Mouse (Mus musculus) embryonic facial prominence, embryonic 14.5 days (tissue): ENCODE data around the gene Nedd9. TPM values are rescaled to one million over a fixed set of nuclear protein-coding genes. Genes with fewer than 3 reads are reported as not detected.
A peak's percentile ranks its signal among the peaks of the same experiment; 100 is the strongest.

Experiments
- ATAC-seq: fragments of 200-750 bp; cut with Nextera tagmentation; 2 replicates; pipeline ENCODE4 v1.8.0; 2017; ENCODE audit warnings: low read depth, moderate number of reproducible peaks, moderate TSS enrichment
- DNase-seq: peaks from one replicate; pipeline ENCODE4 v3.0.0-alpha.2; 2015; ENCODE audit warnings: low spot score
- H3K27ac ChIP-seq: fragments of 300-500 bp; sonication (generic); replicated peaks from 2 replicates; pipeline ENCODE4 v1.5.1; 2014; ENCODE audit warnings: low read depth, mild to moderate bottlenecking, low read length, moderate library complexity
- H3K27me3 ChIP-seq: fragments of 300-500 bp; sonication (generic); replicated peaks from 2 replicates; pipeline ENCODE4 v1.6.1; 2014; ENCODE audit warnings: low read length; ENCODE audit not compliant: control insufficient read depth, insufficient read depth
- H3K36me3 ChIP-seq: fragments of 300-500 bp; sonication (generic); 2 replicates; pipeline ENCODE4 v1.6.1; 2014; ENCODE audit warnings: low read length, mixed read lengths; ENCODE audit not compliant: control insufficient read depth, insufficient read depth
- H3K4me1 ChIP-seq: fragments of 300-500 bp; sonication (generic); 2 replicates; pipeline ENCODE4 v1.6.1; 2014; ENCODE audit warnings: antibody characterized with exemption, low read length; ENCODE audit not compliant: control insufficient read depth, insufficient read depth
- H3K4me2 ChIP-seq: fragments of 300-500 bp; sonication (generic); 2 replicates; pipeline ENCODE4 v1.6.1; 2014; ENCODE audit warnings: low read depth, mild to moderate bottlenecking, low read length, moderate library complexity, mixed read lengths
- H3K4me3 ChIP-seq: fragments of 300-500 bp; sonication (generic); 2 replicates; pipeline ENCODE4 v1.5.1; 2014; ENCODE audit warnings: low read depth, mild to moderate bottlenecking, low read length
- H3K9ac ChIP-seq: fragments of 300-500 bp; sonication (generic); 2 replicates; pipeline ENCODE4 v1.6.1; 2014; ENCODE audit warnings: low read depth, mild to moderate bottlenecking, low read length, moderate library complexity, mixed read lengths
- H3K9me3 ChIP-seq: fragments of 300-500 bp; sonication (generic); 2 replicates; pipeline ENCODE4 v1.6.1; 2016; ENCODE audit warnings: low read length; ENCODE audit not compliant: control insufficient read depth
- WGBS: fragments of 180-500 bp; shearing (Covaris S2); extraction: QIAGEN DNeasy Blood & Tissue Kit; methylation state at CpG from one replicate; pipeline ENCODE4 v1.1.7; 2014; 5-methylcytosine and 5-hydroxymethylcytosine counted together
- polyA plus RNA-seq: library from polyadenylated mRNA; unstranded; fragments of >200 nt; fragmentation: Nextera tagmentation; extraction: Ambion mirVana; gene quantifications from 2 replicates; pipeline ENCODE4 v1.2.1, GENCODE M21; 2014

Gene Nedd9
- polyA plus RNA-seq, 1 experiment from 2014 or later = 31.1 TPM

- Histone ChIP-seq H3K27me3 (no peaks in the 10 kb centered on the region), H3K9me3 (no peaks in the 10 kb centered on the region), H3K4me1 (peaks cover 3% of the 10 kb centered on the region; the same call in 1 of the 2 replicates), H3K4me3 (no peak overlapping the region), H3K27ac (no peak overlapping the region; the same call in 1 of the 2 replicates), H3K9ac (no peak overlapping the region), H3K36me3 (no peaks in the 10 kb centered on the region), H3K4me2 (no peak overlapping the region)
- WGBS = 60% methylated on average over 10 of the region's 10 CpGs
- DNase-seq (peak; percentile 68), ATAC-seq (0 out of 2 replicates have a peak, but pooled peaks have one; percentile 9)
Observed at GRCm38 (mm10) chr13:41302716-41303115, 184.4 kb downstream of the Nedd9 start.

GRCm38 (mm10) chr13:41300037-41300436 is 187.1 kb downstream of the Nedd9 start:
- Histone ChIP-seq H3K9ac (no peak overlapping the region), H3K4me2 (no peak overlapping the region), H3K9me3 (no peaks in the 10 kb centered on the region), H3K27me3 (no peaks in the 10 kb centered on the region), H3K4me3 (no peak overlapping the region), H3K27ac (no peak overlapping the region), H3K4me1 (peaks cover 8% of the 10 kb centered on the region; the same call in 1 of the 2 replicates), H3K36me3 (no peaks in the 10 kb centered on the region)
- 44% methylated on average over 4 of the region's 4 CpGs for WGBS
- no peak for ATAC-seq
- DNase-seq = no peak

GRCm38 (mm10) chr13:41298996-41299395 is 188.2 kb downstream of the Nedd9 start:
- H3K4me3 ChIP-seq = no peak overlapping the region
- DNase-seq (no peak), ATAC-seq (no peak)
- peaks cover 8% of the 10 kb centered on the region; the same call in 1 of the 2 replicates for H3K4me1 ChIP-seq
- H3K9ac ChIP-seq = no peak overlapping the region
- no peak overlapping the region for H3K4me2 ChIP-seq
- H3K36me3 ChIP-seq = no peaks in the 10 kb centered on the region
- no peaks in the 10 kb centered on the region for H3K9me3 ChIP-seq
- no peaks in the 10 kb centered on the region for H3K27me3 ChIP-seq
- no peak overlapping the region for H3K27ac ChIP-seq
- WGBS = 20% methylated on average over 5 of the region's 5 CpGs

DNA sequence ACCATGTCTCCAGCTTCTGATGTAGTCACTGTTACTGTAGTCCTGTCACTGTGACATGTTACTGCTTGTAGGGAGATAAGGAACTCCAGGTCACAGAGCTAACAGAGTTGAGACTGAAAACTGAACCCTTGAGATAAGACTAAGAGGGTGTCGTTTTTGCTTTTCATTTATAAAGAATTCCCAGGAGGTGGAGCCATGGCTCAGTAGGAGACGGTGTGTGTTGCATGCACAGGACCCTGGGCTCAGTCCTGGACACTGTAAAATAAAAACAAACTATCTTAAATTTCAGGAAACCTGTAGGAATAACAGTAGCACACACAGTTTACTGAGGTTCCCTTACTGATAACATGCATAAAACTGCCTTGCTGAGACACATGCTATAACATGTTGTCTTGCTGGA is 188.6 kb downstream of the Nedd9 start:
- no peaks in the 10 kb centered on the region for H3K27me3 ChIP-seq
- no peak overlapping the region for H3K4me2 ChIP-seq
- no peak overlapping the region for H3K4me3 ChIP-seq
- no peaks in the 10 kb centered on the region for H3K36me3 ChIP-seq
- H3K9ac ChIP-seq = no peak overlapping the region
- DNase-seq (no peak), ATAC-seq (no peak)
- H3K4me1 ChIP-seq = peaks cover 8% of the 10 kb centered on the region; the same call in 1 of the 2 replicates
- no peaks in the 10 kb centered on the region for H3K9me3 ChIP-seq
- H3K27ac ChIP-seq = no peak overlapping the region
- 9% methylated on average over 2 of the region's 2 CpGs for WGBS

DNA sequence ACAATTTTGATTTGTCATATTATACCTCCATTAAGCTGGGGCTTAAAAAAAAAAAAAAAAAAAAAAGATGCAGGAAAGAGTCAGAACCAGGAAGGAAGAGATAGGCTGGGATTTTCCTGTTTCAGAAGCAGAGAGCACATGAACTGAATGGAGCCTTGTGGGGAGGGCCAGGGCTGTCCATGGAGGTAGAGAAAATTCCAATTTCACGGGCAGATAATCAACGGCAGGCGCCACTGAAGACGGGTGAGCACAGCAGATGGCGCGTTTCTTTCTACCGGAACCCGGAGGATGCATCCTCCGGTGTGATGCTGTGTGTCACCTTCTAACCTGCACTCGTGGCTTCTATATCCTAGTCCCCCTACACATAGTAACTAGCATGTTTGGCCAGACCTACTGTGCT is 190.8 kb downstream of the Nedd9 start:
- Histone ChIP-seq H3K4me3 (no peak overlapping the region), H3K27me3 (no peaks in the 10 kb centered on the region), H3K36me3 (no peaks in the 10 kb centered on the region), H3K4me2 (peak overlapping the region; percentile 31), H3K27ac (no peak overlapping the region), H3K9me3 (0 out of 2 replicates have a peak, but pooled peaks cover 1% of the 10 kb centered on the region), H3K9ac (no peak overlapping the region), H3K4me1 (peaks cover 8% of the 10 kb centered on the region; the same call in 1 of the 2 replicates)
- ATAC-seq = no peak
- 56% methylated on average over 10 of the region's 10 CpGs for WGBS
- DNase-seq = no peak

DNA sequence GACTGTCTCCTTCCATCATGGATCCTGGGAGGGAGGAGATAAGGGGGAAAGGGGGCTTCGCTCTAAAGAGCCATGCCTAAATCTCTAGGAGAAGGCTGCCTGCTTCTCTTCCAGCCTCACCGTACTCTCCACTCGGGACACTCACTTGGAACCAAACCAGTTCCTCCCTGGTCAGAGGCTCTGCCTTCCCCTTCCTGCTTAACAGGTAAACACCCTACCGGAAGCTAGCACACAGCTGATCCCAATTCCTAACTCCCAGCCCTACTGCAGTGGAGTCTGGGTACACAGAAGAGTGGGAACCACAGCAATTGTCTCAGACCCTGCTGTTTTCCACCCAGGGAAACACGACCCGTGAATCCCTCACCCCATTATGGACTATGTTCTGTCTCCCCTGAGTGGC is 191.3 kb downstream of the Nedd9 start:
- Histone ChIP-seq H3K36me3 (no peaks in the 10 kb centered on the region), H3K27ac (no peak overlapping the region), H3K9me3 (0 out of 2 replicates have a peak, but pooled peaks cover 4% of the 10 kb centered on the region), H3K4me1 (peaks cover 8% of the 10 kb centered on the region; the same call in 1 of the 2 replicates), H3K4me3 (no peak overlapping the region), H3K27me3 (no peaks in the 10 kb centered on the region), H3K4me2 (0 out of 2 replicates have a peak overlapping the region, but pooled peaks have one; percentile 2), H3K9ac (no peak overlapping the region)
- ATAC-seq = no peak
- 57% methylated on average over 6 of the region's 6 CpGs for WGBS
- DNase-seq = no peak

DNA sequence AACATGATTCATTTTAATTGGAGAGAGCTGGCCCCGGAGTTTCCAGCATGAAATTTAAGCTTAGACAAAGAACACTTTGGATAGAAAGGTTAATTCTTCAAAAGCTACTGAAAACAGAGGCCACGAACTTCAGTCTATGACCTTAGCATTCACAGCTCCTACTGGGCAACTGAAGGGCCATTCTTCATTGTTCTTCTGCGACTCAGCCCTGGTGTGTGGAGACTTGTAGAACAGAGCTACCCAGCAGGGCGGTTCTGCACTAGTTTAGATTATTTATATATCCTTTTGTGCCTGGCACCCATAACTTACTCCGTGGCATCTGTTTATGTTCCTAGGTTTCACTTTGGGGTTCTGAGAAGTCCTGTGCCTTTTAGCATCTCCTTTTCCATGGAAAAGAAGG is 193.6 kb downstream of the Nedd9 start:
- ATAC-seq (no peak), DNase-seq (no peak)
- 0 out of 2 replicates have a peak, but pooled peaks cover 4% of the 10 kb centered on the region for H3K9me3 ChIP-seq
- H3K4me3 ChIP-seq = no peak overlapping the region
- H3K36me3 ChIP-seq = no peaks in the 10 kb centered on the region
- peaks cover 4% of the 10 kb centered on the region; the same call in 1 of the 2 replicates for H3K4me1 ChIP-seq
- no peaks in the 10 kb centered on the region for H3K27me3 ChIP-seq
- no peak overlapping the region for H3K4me2 ChIP-seq
- no peak overlapping the region for H3K9ac ChIP-seq
- no peak overlapping the region for H3K27ac ChIP-seq
- WGBS = 41% methylated on average over 5 of the region's 5 CpGs

DNA sequence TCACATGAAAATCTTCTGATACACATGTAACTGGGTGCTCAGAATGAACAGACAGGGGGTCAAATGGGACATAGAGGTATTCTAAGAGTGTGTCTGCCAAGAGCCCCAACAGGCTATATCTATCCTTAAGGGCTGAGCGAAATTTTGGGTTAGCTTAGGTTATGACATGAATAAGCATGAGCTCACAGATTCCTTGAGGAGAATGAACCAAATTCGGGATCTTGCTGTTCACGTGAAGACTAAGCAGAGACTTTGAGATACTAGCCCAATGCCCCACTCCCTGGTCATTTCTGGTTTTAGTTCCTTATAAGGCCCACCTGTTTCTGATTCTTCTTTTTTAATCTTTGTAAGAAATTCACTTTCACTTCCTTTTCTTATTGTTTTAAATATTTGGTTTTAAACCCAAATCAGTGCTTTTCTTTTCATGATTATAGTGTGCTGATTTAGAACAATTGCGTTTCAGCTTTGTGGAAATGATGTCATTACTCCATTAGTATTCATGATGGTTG is 195.6 kb downstream of the Nedd9 start:
- Histone ChIP-seq H3K4me3 (no peak overlapping the region), H3K36me3 (no peaks in the 10 kb centered on the region), H3K9me3 (0 out of 2 replicates have a peak, but pooled peaks cover 4% of the 10 kb centered on the region), H3K9ac (no peak overlapping the region), H3K27ac (no peak overlapping the region), H3K27me3 (no peaks in the 10 kb centered on the region), H3K4me2 (no peak overlapping the region), H3K4me1 (peaks cover 4% of the 10 kb centered on the region; the same call in 1 of the 2 replicates)
- 80% methylated on average over 4 of the region's 4 CpGs for WGBS
- DNase-seq (no peak), ATAC-seq (no peak)

- Histone ChIP-seq H3K4me2 (no peak overlapping the region), H3K4me1 (no peaks in the 10 kb centered on the region), H3K9ac (no peak overlapping the region), H3K9me3 (0 out of 2 replicates have a peak, but pooled peaks cover 1% of the 10 kb centered on the region), H3K27me3 (no peaks in the 10 kb centered on the region), H3K36me3 (no peaks in the 10 kb centered on the region), H3K4me3 (no peak overlapping the region), H3K27ac (no peak overlapping the region)
- DNase-seq (no peak), ATAC-seq (no peak)
- WGBS = 67% methylated on average over 3 of the region's 3 CpGs
Observed at GRCm38 (mm10) chr13:41286285-41286684, 200.9 kb downstream of the Nedd9 start.
